Mouse (Mus musculus) bone marrow, adult 2 months (tissue): ENCODE results near the gene Map2k2. TPM values are rescaled to one million over a fixed set of nuclear protein-coding genes. Genes with fewer than 3 reads are reported as not detected.

Experiments
- H3K27ac ChIP-seq: fragments of 200-500 bp; 2 replicates; pipeline ENCODE4 v1.5.1; 2012; ENCODE audit warnings: low read depth, mild to moderate bottlenecking, control low read depth, inconsistent platforms, low read length; ENCODE audit not compliant: control insufficient read depth, poor library complexity, insufficient read depth
- H3K4me1 ChIP-seq: fragments of 200-500 bp; 2 replicates; pipeline ENCODE4 v1.6.1; 2011; ENCODE audit warnings: low read length; ENCODE audit not compliant: control insufficient read depth, insufficient read depth
- H3K4me3 ChIP-seq: fragments of 200-500 bp; replicated peaks from 2 replicates; pipeline ENCODE3; 2011; ENCODE audit warnings: mild to moderate bottlenecking, low read depth, low read length, control low read depth; ENCODE audit not compliant: control insufficient read depth
- CTCF ChIP-seq: fragments of 200-500 bp; IDR thresholded peaks from 2 replicates; pipeline ENCODE4 v1.5.1; 2011; ENCODE audit warnings: low read length, control low read depth; ENCODE audit not compliant: control insufficient read depth, insufficient read depth
- POLR2A ChIP-seq: fragments of 200-500 bp; IDR thresholded peaks from 2 replicates; pipeline ENCODE4 v1.6.1; 2011; ENCODE audit warnings: low read depth, mild to moderate bottlenecking, control low read depth, low read length, borderline replicate concordance; ENCODE audit not compliant: control insufficient read depth
- WGBS: fragments of 180-500 bp; shearing (Covaris S2); methylation state at CpG from one replicate; pipeline ENCODE4 v1.1.7; 2018; 5-methylcytosine and 5-hydroxymethylcytosine counted together
- polyA plus RNA-seq: library from polyadenylated mRNA; stranded (reverse); fragments of >200 nt; gene quantifications from 2 replicates; pipeline ENCODE4 v1.2.4, GENCODE M21; 2011; ENCODE audit warnings: low replicate concordance; ENCODE audit not compliant: missing spikeins, insufficient read depth, insufficient read length

Map2k2 gene
- polyA plus RNA-seq, 1 experiment = 108 TPM

- 67% methylated on average over 2 of the region's 2 CpGs for WGBS
- H3K4me3 ChIP-seq = no peak overlapping the region
Observed at GRCm38 (mm10) chr10:81087021-81087420, 18.7 kb upstream of the Map2k2 start.

GRCm38 (mm10) chr10:81089216-81089615 is 16.5 kb upstream of the Map2k2 start:
- Histone ChIP-seq H3K4me1 (no peaks in the 10 kb centered on the region), H3K27ac (no peak overlapping the region), H3K4me3 (no peak overlapping the region)
- WGBS = 57% methylated on average over 2 of the region's 2 CpGs
- TF ChIP-seq POLR2A (no peak), CTCF (no peak)

More at GRCm38 (mm10) chr10:81087021-81087420, 18.7 kb upstream of the Map2k2 start:
- Histone ChIP-seq H3K4me1 (no peaks in the 10 kb centered on the region), H3K27ac (no peak overlapping the region)
- no peak for TF ChIP-seq POLR2A
- TF ChIP-seq CTCF = peak; percentile 56

GRCm38 (mm10) chr10:81090621-81091020 is 15.1 kb upstream of the Map2k2 start:
- Histone ChIP-seq H3K4me1 (no peaks in the 10 kb centered on the region), H3K4me3 (no peak overlapping the region), H3K27ac (no peak overlapping the region)
- 77% methylated on average over 7 of the region's 7 CpGs for WGBS
- no peak for TF ChIP-seq POLR2A
- no peak for TF ChIP-seq CTCF

- no peak overlapping the region for H3K27ac ChIP-seq
- TF ChIP-seq CTCF (no peak), POLR2A (no peak)
- H3K4me1 ChIP-seq = no peaks in the 10 kb centered on the region
- H3K4me3 ChIP-seq = no peak overlapping the region
- WGBS = 60% methylated on average over 22 of the region's 22 CpGs
Observed at GRCm38 (mm10) chr10:81092465-81093250, 13.1 kb upstream of the Map2k2 start.

- Histone ChIP-seq H3K4me3 (no peak overlapping the region), H3K27ac (no peak overlapping the region), H3K4me1 (no peaks in the 10 kb centered on the region)
- TF ChIP-seq CTCF = no peak
- no peak for TF ChIP-seq POLR2A
- 67% methylated on average over 9 of the region's 9 CpGs for WGBS
Observed at GRCm38 (mm10) chr10:81094931-81095678, 10.6 kb upstream of the Map2k2 start.

GRCm38 (mm10) chr10:81106113-81106721 is 502 bp downstream of the Map2k2 start:
- H3K27ac ChIP-seq = peak overlapping the region; percentile 100
- peak overlapping the region; percentile 85 for H3K4me3 ChIP-seq
- under 1% methylated on average over 35 of the region's 35 CpGs for WGBS
- H3K4me1 ChIP-seq = peaks cover 3% of the 10 kb centered on the region; the same call in 1 of the 2 replicates
- no peak for TF ChIP-seq CTCF
- TF ChIP-seq POLR2A = no peak

- H3K27ac ChIP-seq = no peak overlapping the region
- WGBS = 93% methylated on average over 6 of the region's 6 CpGs
Observed at GRCm38 (mm10) chr10:81112946-81113345, 7.2 kb downstream of the Map2k2 start.

GRCm38 (mm10) chr10:81119625-81120024 is 13.9 kb downstream of the Map2k2 start:
- 88% methylated on average over 10 of the region's 10 CpGs for WGBS
- H3K27ac ChIP-seq = no peak overlapping the region
- no peak overlapping the region for H3K4me3 ChIP-seq
- no peaks in the 10 kb centered on the region for H3K4me1 ChIP-seq
- TF ChIP-seq POLR2A = no peak

More at GRCm38 (mm10) chr10:81112946-81113345, 7.2 kb downstream of the Map2k2 start:
- no peak for TF ChIP-seq POLR2A
- TF ChIP-seq CTCF = no peak
- Histone ChIP-seq H3K4me3 (no peak overlapping the region), H3K4me1 (no peaks in the 10 kb centered on the region)
